Mouse (Mus musculus) midbrain, embryonic 11.5 days (tissue): ENCODE results near the gene Sobp. TPM values are rescaled to one million over a fixed set of nuclear protein-coding genes. Genes with fewer than 3 reads are reported as not detected.

Experiments
- ATAC-seq: fragments of 200-750 bp; cut with Nextera tagmentation; 2 replicates; pipeline ENCODE4 v1.8.0; 2017; ENCODE audit warnings: moderate TSS enrichment, moderate library complexity; ENCODE audit not compliant: low FRiP score
- DNase-seq: peaks from one replicate; pipeline ENCODE4 v3.0.0; 2015; ENCODE audit warnings: low spot score; ENCODE audit errors: missing footprints
- H3K27ac ChIP-seq: fragments of 300-500 bp; sonication (generic); 2 replicates; pipeline ENCODE4 v1.5.1; 2014; ENCODE audit warnings: low read depth, low read length
- H3K27me3 ChIP-seq: fragments of 300-500 bp; sonication (generic); 2 replicates; pipeline ENCODE4 v1.6.1; 2014; ENCODE audit warnings: mild to moderate bottlenecking, low read length, moderate library complexity, mixed read lengths; ENCODE audit not compliant: control insufficient read depth, insufficient read depth
- H3K36me3 ChIP-seq: fragments of 300-500 bp; sonication (generic); 2 replicates; pipeline ENCODE4 v1.6.1; 2014; ENCODE audit warnings: mild to moderate bottlenecking, low read length, moderate library complexity, mixed read lengths; ENCODE audit not compliant: control insufficient read depth, insufficient read depth
- H3K4me1 ChIP-seq: fragments of 300-500 bp; sonication (generic); 2 replicates; pipeline ENCODE4 v1.6.1; 2014; ENCODE audit warnings: low read length; ENCODE audit not compliant: control insufficient read depth, insufficient read depth
- H3K4me2 ChIP-seq: fragments of 300-500 bp; sonication (generic); 2 replicates; pipeline ENCODE4 v1.6.1; 2014; ENCODE audit warnings: mild to moderate bottlenecking, moderate library complexity
- H3K4me3 ChIP-seq: fragments of 300-500 bp; sonication (generic); 2 replicates; pipeline ENCODE4 v1.5.1; 2014; ENCODE audit warnings: low read depth, low read length
- H3K9ac ChIP-seq: fragments of 300-500 bp; sonication (generic); 2 replicates; pipeline ENCODE4 v1.6.1; 2014; ENCODE audit warnings: low read length
- H3K9me3 ChIP-seq: fragments of 300-500 bp; sonication (generic); 2 replicates; pipeline ENCODE4 v1.6.1; 2016; ENCODE audit warnings: low read length; ENCODE audit not compliant: control insufficient read depth
- WGBS: fragments of 180-500 bp; shearing (Covaris S2); extraction: QIAGEN DNeasy Blood & Tissue Kit; methylation state at CpG from one replicate; pipeline ENCODE4 v1.1.7; 2014; 5-methylcytosine and 5-hydroxymethylcytosine counted together
- polyA plus RNA-seq: library from polyadenylated mRNA; unstranded; fragments of >200 nt; fragmentation: Nextera tagmentation; extraction: Ambion mirVana; gene quantifications from 2 replicates; pipeline ENCODE4 v1.2.1, GENCODE M21; 2014

Sobp gene
- polyA plus RNA-seq, 1 experiment from 2014 or later, result 5.8 TPM

DNA sequence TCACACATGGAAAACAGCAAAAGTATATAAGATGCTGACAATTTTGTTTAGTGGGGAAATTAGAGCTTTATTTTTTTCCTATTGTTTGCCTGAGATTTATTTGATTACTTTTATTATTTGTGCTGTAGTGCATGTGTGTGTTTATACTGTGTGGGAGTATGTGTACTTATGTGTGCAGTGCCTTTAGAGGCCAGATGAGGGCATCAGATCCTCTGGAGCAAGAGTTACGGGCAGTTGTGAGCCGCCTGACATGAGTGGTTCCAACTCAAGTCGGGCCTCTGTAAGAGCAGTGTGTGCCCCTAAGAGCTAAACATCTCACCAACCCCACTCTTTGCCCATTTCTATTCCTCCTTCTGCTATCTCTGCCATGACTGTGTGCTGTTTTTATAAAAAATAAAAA is 7.5 kb downstream of the Sobp start:
- Histone ChIP-seq H3K9me3 (peaks cover 3% of the 10 kb centered on the region; the same call in 1 of the 2 replicates), H3K4me3 (no peak overlapping the region), H3K36me3 (no peaks in the 10 kb centered on the region), H3K9ac (no peak overlapping the region), H3K27me3 (no peaks in the 10 kb centered on the region; the same call in 1 of the 2 replicates), H3K4me2 (no peak overlapping the region), H3K4me1 (peaks cover 6% of the 10 kb centered on the region), H3K27ac (no peak overlapping the region)
- DNase-seq, result no peak
- ATAC-seq, result no peak
- 95% methylated on average over 3 of the region's 3 CpGs for WGBS

DNA sequence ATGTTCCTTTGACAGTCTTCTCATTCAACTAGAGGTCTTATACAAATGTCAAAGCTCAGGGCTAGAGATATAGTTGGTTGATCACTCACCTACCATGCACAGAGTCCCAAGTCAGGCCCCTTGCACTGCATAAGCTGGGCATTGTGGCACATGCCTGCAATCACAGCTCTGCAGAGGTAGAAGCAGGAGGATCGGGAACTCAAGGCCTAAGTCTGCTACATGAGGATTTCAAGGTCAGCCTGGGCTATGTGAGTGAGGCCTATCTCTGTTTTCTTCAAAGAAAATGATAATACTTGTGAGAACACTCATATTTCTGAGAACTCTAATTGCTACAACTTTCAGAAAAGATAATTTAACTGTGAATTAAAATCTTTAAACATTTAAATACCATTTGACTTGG is 8.2 kb downstream of the Sobp start:
- Histone ChIP-seq H3K4me1 (peaks cover 3% of the 10 kb centered on the region), H3K4me3 (no peak overlapping the region), H3K36me3 (no peaks in the 10 kb centered on the region), H3K27me3 (no peaks in the 10 kb centered on the region; the same call in 1 of the 2 replicates), H3K9me3 (peaks cover 3% of the 10 kb centered on the region; the same call in 1 of the 2 replicates), H3K4me2 (no peak overlapping the region), H3K27ac (no peak overlapping the region), H3K9ac (no peak overlapping the region)
- ATAC-seq, result no peak
- no peak for DNase-seq
- WGBS, result 84% methylated on average over 1 of the region's 1 CpGs

DNA sequence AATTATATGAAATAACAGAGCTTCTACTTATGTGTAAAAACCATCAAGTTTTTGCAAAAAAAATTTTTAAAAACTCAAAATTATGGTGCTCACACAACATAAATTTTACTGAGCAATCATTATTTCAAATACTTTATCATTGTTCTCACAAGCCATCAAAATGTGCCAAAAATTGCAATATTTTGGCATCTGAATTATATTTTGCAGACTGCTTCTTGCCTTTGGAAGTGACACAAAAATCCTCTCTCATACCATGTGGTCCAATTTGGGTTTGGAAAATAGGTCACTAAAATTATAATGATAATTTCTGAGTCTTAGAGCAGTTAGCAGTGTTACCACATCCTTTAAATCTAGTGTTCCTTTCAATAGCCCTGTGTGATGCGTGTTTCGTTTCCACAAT is 9.9 kb downstream of the Sobp start:
- H3K27ac ChIP-seq, result no peak overlapping the region
- no peak overlapping the region for H3K9ac ChIP-seq
- no peaks in the 10 kb centered on the region for H3K36me3 ChIP-seq
- H3K4me2 ChIP-seq, result no peak overlapping the region
- 88% methylated on average over 2 of the region's 2 CpGs for WGBS
- no peak overlapping the region for H3K4me3 ChIP-seq
- no peaks in the 10 kb centered on the region for H3K27me3 ChIP-seq
- peaks cover 3% of the 10 kb centered on the region; the same call in 1 of the 2 replicates for H3K9me3 ChIP-seq
- ATAC-seq, result no peak
- H3K4me1 ChIP-seq, result no peaks in the 10 kb centered on the region
- no peak for DNase-seq

DNA sequence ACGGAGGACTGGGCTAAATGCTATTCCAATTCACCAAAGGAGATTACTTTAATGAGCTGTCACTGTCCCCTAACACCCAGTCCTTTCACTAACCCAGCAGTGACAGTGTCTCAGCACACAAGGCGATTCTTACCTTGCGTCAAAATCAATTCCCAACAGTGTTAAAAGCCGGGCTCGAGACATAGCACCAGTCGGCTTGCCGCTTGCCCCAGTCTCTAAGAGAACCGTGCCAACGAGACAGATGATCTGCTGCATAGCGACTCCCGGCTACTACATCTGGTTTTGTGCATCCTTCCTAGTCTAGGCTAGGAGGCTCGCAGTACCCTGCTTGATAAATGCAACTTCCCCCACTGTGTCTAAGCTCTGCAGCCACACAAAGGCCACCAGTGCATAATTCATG is 12.0 kb downstream of the Sobp start:
- whole genome bisulfite sequencing, result 82% methylated on average over 12 of the region's 12 CpGs
- Histone ChIP-seq H3K9me3 (peaks cover 3% of the 10 kb centered on the region; the same call in 1 of the 2 replicates), H3K4me3 (no peak overlapping the region), H3K36me3 (no peaks in the 10 kb centered on the region), H3K4me2 (no peak overlapping the region), H3K4me1 (no peaks in the 10 kb centered on the region), H3K9ac (no peak overlapping the region), H3K27ac (no peak overlapping the region), H3K27me3 (no peaks in the 10 kb centered on the region)
- ATAC-seq (no peak), DNase-seq (no peak)

DNA sequence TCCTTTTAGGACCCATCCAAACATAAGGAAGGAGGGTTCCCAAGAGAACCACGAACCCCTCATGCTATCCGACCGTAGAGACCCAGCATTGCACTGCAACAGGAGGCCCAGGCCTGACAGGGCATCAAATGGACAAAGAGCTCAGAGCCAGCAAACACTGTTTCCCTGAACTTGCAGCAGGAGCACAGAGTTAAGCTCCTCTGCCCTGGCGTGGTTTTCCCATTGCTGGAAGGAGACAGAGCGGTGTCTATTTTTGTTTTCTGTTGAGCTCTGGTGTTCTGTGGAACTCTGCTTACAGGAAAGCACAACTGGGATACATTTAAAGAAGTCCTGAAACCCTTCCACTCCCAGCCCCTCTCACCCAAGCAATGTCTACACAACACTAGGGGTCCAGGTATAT is 15.0 kb downstream of the Sobp start:
- Histone ChIP-seq H3K36me3 (0 out of 2 replicates have a peak, but pooled peaks cover 2% of the 10 kb centered on the region), H3K9me3 (peaks cover 3% of the 10 kb centered on the region; the same call in 1 of the 2 replicates), H3K27me3 (no peaks in the 10 kb centered on the region), H3K4me2 (no peak overlapping the region), H3K4me1 (peaks cover 12% of the 10 kb centered on the region), H3K9ac (no peak overlapping the region), H3K4me3 (no peak overlapping the region), H3K27ac (no peak overlapping the region)
- no peak for ATAC-seq
- no peak for DNase-seq
- 75% methylated on average over 5 of the region's 5 CpGs for WGBS

DNA sequence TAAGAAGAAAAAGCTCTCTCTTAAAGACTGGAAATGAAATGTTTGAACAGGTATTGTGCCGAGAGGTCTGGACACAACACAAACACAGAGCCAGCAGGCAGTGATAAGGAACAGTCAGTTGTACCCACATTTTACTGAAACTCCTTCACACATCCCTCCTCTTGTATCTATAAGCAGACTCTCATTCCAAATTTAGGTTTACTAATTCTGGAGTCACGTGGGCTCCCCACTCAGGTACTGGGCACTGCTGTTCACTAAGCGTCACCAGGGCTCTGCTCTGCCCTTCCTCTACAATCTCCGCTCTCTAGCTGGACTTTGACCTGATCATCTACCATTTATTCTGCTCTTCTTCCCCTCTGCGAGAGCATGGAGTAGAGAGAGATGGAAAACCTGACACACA is 15.4 kb downstream of the Sobp start:
- no peaks in the 10 kb centered on the region for H3K27me3 ChIP-seq
- H3K36me3 ChIP-seq, result 0 out of 2 replicates have a peak, but pooled peaks cover 2% of the 10 kb centered on the region
- no peak overlapping the region for H3K4me2 ChIP-seq
- ATAC-seq (no peak), DNase-seq (no peak)
- H3K27ac ChIP-seq, result no peak overlapping the region
- no peak overlapping the region for H3K9ac ChIP-seq
- WGBS, result 86% methylated on average over 5 of the region's 5 CpGs
- peaks cover 3% of the 10 kb centered on the region; the same call in 1 of the 2 replicates for H3K9me3 ChIP-seq
- peaks cover 12% of the 10 kb centered on the region for H3K4me1 ChIP-seq
- H3K4me3 ChIP-seq, result no peak overlapping the region

DNA sequence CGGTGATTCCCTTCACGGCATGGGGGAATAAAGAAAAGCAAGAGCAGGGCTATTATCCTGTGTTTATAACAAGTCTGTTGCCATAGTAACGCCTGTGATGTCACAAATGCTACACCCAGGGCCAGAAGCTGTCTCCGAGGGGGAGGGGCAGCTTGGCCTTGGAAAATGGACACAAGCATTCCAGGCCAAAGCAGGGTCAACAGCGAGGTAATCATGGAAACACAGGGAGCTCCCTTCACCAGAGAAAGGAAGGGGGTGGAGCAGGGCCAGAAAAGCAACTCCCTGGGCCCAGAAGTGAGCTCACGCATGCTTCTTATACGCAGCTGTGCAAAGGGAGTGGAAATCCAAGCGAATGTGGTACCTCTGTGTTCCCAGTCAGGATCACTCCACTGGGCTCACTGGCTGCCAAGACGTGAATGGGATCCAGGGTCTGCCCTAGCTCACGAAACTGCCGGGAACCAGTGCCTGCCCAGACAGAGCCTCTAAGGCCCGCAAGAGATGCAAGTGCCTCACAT is 19.2 kb downstream of the Sobp start:
- DNase-seq (peak; percentile 98), ATAC-seq (peak; percentile 92)
- H3K4me1 ChIP-seq, result peaks cover 15% of the 10 kb centered on the region
- H3K27me3 ChIP-seq, result no peaks in the 10 kb centered on the region
- no peaks in the 10 kb centered on the region for H3K9me3 ChIP-seq
- H3K9ac ChIP-seq, result peak overlapping the region; percentile 2; the same call in 1 of the 2 replicates
- WGBS, result 8% methylated on average over 12 of the region's 12 CpGs
- H3K4me2 ChIP-seq, result peak overlapping the region; percentile 26; the same call in 1 of the 2 replicates
- H3K27ac ChIP-seq, result peak overlapping the region; percentile 57
- no peak overlapping the region for H3K4me3 ChIP-seq
- 0 out of 2 replicates have a peak, but pooled peaks cover 2% of the 10 kb centered on the region for H3K36me3 ChIP-seq

DNA sequence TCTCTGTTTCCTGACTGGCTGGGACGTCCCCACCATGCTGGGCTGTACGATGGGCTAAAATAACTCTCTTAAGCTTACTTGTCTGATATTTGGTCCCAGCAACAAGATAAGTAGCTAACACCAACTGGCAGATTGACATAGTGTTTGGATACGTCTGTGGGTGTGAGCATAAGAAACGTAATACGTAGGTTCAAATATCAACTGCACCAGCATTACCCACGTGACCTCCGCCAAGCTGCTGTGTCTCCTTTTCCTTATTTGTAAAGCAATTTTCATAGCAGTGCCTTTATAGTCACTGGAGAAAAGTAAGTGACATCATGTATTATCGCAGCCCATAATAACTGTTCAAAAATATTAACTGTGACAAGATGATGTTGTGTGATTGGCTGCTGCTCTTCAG is 21.7 kb downstream of the Sobp start:
- 91% methylated on average over 8 of the region's 8 CpGs for WGBS
- ATAC-seq, result no peak
- Histone ChIP-seq H3K9ac (no peak overlapping the region), H3K27ac (no peak overlapping the region), H3K4me2 (no peak overlapping the region), H3K4me1 (peaks cover 15% of the 10 kb centered on the region), H3K27me3 (no peaks in the 10 kb centered on the region), H3K4me3 (no peak overlapping the region), H3K9me3 (no peaks in the 10 kb centered on the region), H3K36me3 (0 out of 2 replicates have a peak, but pooled peaks cover 2% of the 10 kb centered on the region)
- no peak for DNase-seq

DNA sequence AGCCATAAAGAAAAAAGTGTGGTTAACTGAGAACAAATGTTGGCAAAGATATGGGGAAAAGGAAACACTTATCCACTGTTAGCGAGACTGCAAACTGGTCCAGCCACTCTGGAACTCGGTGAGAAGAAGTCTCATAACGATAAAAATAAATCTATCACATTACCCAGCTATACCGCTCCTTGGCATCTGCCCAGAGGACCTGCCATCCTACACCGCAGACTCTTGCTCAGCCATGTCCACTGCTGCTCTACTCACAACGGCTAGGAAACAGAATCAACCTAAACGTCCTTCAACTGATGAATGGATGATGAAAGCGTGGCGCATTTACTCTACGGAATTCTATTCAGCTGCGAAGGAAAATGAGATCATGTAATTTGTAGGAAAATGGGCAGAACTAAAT is 25.9 kb downstream of the Sobp start:
- Histone ChIP-seq H3K9ac (no peak overlapping the region), H3K27ac (no peak overlapping the region), H3K4me1 (peaks cover under 1% of the 10 kb centered on the region; the same call in 1 of the 2 replicates), H3K9me3 (no peaks in the 10 kb centered on the region), H3K27me3 (no peaks in the 10 kb centered on the region), H3K4me3 (no peak overlapping the region), H3K4me2 (no peak overlapping the region), H3K36me3 (no peaks in the 10 kb centered on the region)
- WGBS, result 92% methylated on average over 11 of the region's 11 CpGs
- DNase-seq, result no peak
- ATAC-seq, result no peak
